Mouse (Mus musculus): ENCODE results near the gene Vmn1r63.
"Not testable (repeated sequence)": the region's sequence is repeated elsewhere in the genome, so short reads cannot be mapped to it uniquely, and the experiment has no call there.

The Vmn1r63 gene

DNA sequence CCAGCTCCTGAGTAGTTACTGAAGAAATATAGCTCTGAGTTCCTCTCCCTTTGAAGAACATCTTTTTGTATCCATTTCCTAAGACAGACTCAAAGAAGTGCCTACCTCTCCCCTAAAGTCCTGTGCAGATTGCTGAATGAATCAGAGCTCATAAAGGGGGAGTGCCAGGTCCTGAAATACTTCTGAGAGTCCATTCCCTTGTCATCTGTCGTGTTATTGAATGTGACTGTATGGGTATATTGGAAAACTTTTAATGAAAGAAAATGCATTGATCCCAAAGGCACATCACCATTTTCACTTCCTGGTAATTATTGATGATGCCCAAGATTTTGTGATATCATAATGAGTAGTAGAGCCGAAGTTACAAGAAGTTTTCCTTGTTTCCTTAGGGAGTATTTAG lies at the start of gene Vmn1r63:
Vmn1r63 (minus strand) TSS at position 101 of the 400 bp plus-strand sequence.
- not testable (repeated sequence) for DNase-seq (ENCODE audit: low spot score)

Measured in spleen, adult 12 weeks (tissue).